Mouse (Mus musculus): Measurements from ENCODE around the gene Btg4. TPM values are rescaled to one million over a fixed set of nuclear protein-coding genes. Genes with fewer than 3 reads are reported as not detected.
"Not testable (repeated sequence)": the region's sequence is repeated elsewhere in the genome, so short reads cannot be mapped to it uniquely, and the experiment has no call there.

Btg4 gene
- polyA plus RNA-seq, 1 experiment from 2014 or later = not detected

- WGBS = 76% methylated on average over 1 of the region's 1 CpGs
- H3K27me3 ChIP-seq (ENCODE audit: control insufficient read depth, insufficient read depth, low read length); H3K9me3 ChIP-seq (ENCODE audit: control insufficient read depth, low read length); H3K4me3 ChIP-seq (ENCODE audit: low read depth, low read length); H3K4me2 ChIP-seq (ENCODE audit: low read depth, severe bottlenecking); ATAC-seq (ENCODE audit: insufficient number of reproducible peaks, low FRiP score, low TSS enrichment, low read depth); DNase-seq (ENCODE audit: low spot score); H3K4me1 ChIP-seq (ENCODE audit: control insufficient read depth, insufficient read depth, low read length); H3K9ac ChIP-seq (ENCODE audit: low read length); H3K27ac ChIP-seq (replicated peaks; ENCODE audit: low read depth, low read length); H3K36me3 ChIP-seq (ENCODE audit: control insufficient read depth, insufficient read depth, low read length): not testable (repeated sequence)
Observed at GRCm38 (mm10) chr9:51139401-51139800, 78.7 kb downstream of the Btg4 start.

DNA sequence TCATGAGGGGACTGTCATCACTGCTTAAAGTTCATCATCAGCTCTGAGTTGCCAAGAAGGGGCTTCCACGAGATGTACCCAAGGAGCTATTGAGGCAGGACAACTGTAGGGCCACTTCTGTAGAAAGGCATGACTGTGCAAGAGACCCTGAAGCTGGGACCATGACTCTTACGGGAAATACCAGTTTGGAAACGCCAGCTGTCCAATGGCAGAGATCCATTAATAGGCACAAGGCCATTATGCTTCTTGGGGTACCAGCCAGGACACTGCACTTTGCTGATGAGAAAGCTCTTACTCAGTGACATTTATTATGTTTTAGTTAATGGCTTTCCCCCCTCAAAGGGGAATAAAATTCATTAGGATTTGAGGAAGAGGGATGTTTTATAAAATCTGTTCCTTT is 80.0 kb downstream of the Btg4 start:
- Histone ChIP-seq H3K4me2 (ENCODE audit: low read depth, severe bottlenecking) (no peak overlapping the region), H3K9me3 (ENCODE audit: control insufficient read depth, low read length) (no peaks in the 10 kb centered on the region), H3K4me3 (ENCODE audit: low read depth, low read length) (no peak overlapping the region), H3K27ac (replicated peaks; ENCODE audit: low read depth, low read length) (no peak overlapping the region), H3K27me3 (ENCODE audit: control insufficient read depth, insufficient read depth, low read length) (no peaks in the 10 kb centered on the region), H3K36me3 (ENCODE audit: control insufficient read depth, insufficient read depth, low read length) (no peaks in the 10 kb centered on the region), H3K4me1 (ENCODE audit: control insufficient read depth, insufficient read depth, low read length) (no peaks in the 10 kb centered on the region), H3K9ac (ENCODE audit: low read length) (no peak overlapping the region)
- ATAC-seq (ENCODE audit: insufficient number of reproducible peaks, low FRiP score, low TSS enrichment, low read depth) = no peak
- WGBS = 89% methylated on average over 3 of the region's 3 CpGs
- DNase-seq (ENCODE audit: low spot score) = no peak

GRCm38 (mm10) chr9:51143437-51143836 is 82.7 kb downstream of the Btg4 start:
- H3K36me3 ChIP-seq (ENCODE audit: control insufficient read depth, insufficient read depth, low read length) = no peaks in the 10 kb centered on the region
- H3K27ac ChIP-seq (replicated peaks; ENCODE audit: low read depth, low read length) = no peak overlapping the region
- no peaks in the 10 kb centered on the region for H3K27me3 ChIP-seq (ENCODE audit: control insufficient read depth, insufficient read depth, low read length)
- no peak for DNase-seq (ENCODE audit: low spot score)
- H3K4me1 ChIP-seq (ENCODE audit: control insufficient read depth, insufficient read depth, low read length) = peaks cover 4% of the 10 kb centered on the region; the same call in 1 of the 2 replicates
- H3K9ac ChIP-seq (ENCODE audit: low read length) = no peak overlapping the region
- 79% methylated on average over 1 of the region's 1 CpGs for WGBS
- no peak overlapping the region for H3K4me2 ChIP-seq (ENCODE audit: low read depth, severe bottlenecking)
- no peaks in the 10 kb centered on the region for H3K9me3 ChIP-seq (ENCODE audit: control insufficient read depth, low read length)
- no peak for ATAC-seq (ENCODE audit: insufficient number of reproducible peaks, low FRiP score, low TSS enrichment, low read depth)
- no peak overlapping the region for H3K4me3 ChIP-seq (ENCODE audit: low read depth, low read length)

DNA sequence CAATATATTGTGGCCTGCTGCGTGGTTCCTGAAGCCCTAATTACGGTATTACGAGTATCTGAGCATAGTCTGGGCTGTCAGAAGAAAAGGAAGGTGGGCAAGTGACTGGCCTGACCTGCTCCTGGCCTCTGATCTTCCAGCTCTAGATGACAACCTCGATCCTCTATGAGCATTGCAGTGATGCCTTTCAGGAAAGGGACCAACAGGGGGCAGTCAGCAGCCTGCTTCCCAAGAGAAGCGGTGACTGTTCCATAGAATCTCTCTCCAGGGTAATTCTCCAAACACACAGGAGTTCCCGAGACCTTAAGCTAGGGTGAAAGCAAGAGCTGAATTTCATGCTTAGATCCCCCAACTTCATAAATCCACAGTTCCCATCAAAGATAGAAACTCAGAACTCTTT is 83.5 kb downstream of the Btg4 start:
- Histone ChIP-seq H3K4me1 (ENCODE audit: control insufficient read depth, insufficient read depth, low read length) (peaks cover 4% of the 10 kb centered on the region; the same call in 1 of the 2 replicates), H3K36me3 (ENCODE audit: control insufficient read depth, insufficient read depth, low read length) (no peaks in the 10 kb centered on the region), H3K9me3 (ENCODE audit: control insufficient read depth, low read length) (no peaks in the 10 kb centered on the region), H3K27me3 (ENCODE audit: control insufficient read depth, insufficient read depth, low read length) (no peaks in the 10 kb centered on the region), H3K9ac (ENCODE audit: low read length) (no peak overlapping the region), H3K4me3 (ENCODE audit: low read depth, low read length) (no peak overlapping the region), H3K4me2 (ENCODE audit: low read depth, severe bottlenecking) (no peak overlapping the region), H3K27ac (replicated peaks; ENCODE audit: low read depth, low read length) (no peak overlapping the region)
- 66% methylated on average over 6 of the region's 6 CpGs for WGBS
- no peak for ATAC-seq (ENCODE audit: insufficient number of reproducible peaks, low FRiP score, low TSS enrichment, low read depth)
- no peak for DNase-seq (ENCODE audit: low spot score)

- Histone ChIP-seq H3K9me3 (ENCODE audit: control insufficient read depth, low read length) (no peaks in the 10 kb centered on the region), H3K27me3 (ENCODE audit: control insufficient read depth, insufficient read depth, low read length) (no peaks in the 10 kb centered on the region), H3K27ac (replicated peaks; ENCODE audit: low read depth, low read length) (no peak overlapping the region), H3K4me1 (ENCODE audit: control insufficient read depth, insufficient read depth, low read length) (peaks cover 4% of the 10 kb centered on the region; the same call in 1 of the 2 replicates), H3K4me3 (ENCODE audit: low read depth, low read length) (no peak overlapping the region), H3K36me3 (ENCODE audit: control insufficient read depth, insufficient read depth, low read length) (no peaks in the 10 kb centered on the region), H3K9ac (ENCODE audit: low read length) (no peak overlapping the region), H3K4me2 (ENCODE audit: low read depth, severe bottlenecking) (no peak overlapping the region)
- DNase-seq (ENCODE audit: low spot score) = no peak
- 84% methylated on average over 4 of the region's 4 CpGs for WGBS
- no peak for ATAC-seq (ENCODE audit: insufficient number of reproducible peaks, low FRiP score, low TSS enrichment, low read depth)
Observed at GRCm38 (mm10) chr9:51146496-51146895, 85.8 kb downstream of the Btg4 start.

DNA sequence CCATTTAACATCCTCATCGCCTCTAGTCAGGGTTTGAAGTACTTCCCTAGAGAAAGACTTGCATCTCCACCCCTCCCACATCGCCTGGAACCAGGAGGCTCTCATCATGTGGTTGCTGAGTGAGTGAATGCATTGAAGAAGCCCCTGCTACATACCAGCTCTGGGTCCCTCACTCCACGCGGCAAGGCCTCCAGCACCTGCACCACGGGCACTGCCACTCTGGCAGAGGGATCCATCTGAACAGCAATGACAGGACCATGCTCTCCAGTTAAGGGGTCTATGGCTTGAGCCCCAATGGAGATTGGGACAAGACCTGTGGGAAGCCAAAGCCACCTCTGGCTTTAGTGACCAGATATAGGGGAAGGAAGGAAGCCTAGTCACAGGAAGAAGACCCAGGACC is 86.6 kb downstream of the Btg4 start:
- Histone ChIP-seq H3K4me1 (ENCODE audit: control insufficient read depth, insufficient read depth, low read length) (peaks cover 4% of the 10 kb centered on the region; the same call in 1 of the 2 replicates), H3K27ac (replicated peaks; ENCODE audit: low read depth, low read length) (no peak overlapping the region), H3K36me3 (ENCODE audit: control insufficient read depth, insufficient read depth, low read length) (no peaks in the 10 kb centered on the region), H3K9me3 (ENCODE audit: control insufficient read depth, low read length) (no peaks in the 10 kb centered on the region), H3K9ac (ENCODE audit: low read length) (no peak overlapping the region), H3K4me3 (ENCODE audit: low read depth, low read length) (no peak overlapping the region), H3K27me3 (ENCODE audit: control insufficient read depth, insufficient read depth, low read length) (no peaks in the 10 kb centered on the region), H3K4me2 (ENCODE audit: low read depth, severe bottlenecking) (no peak overlapping the region)
- no peak for ATAC-seq (ENCODE audit: insufficient number of reproducible peaks, low FRiP score, low TSS enrichment, low read depth)
- 81% methylated on average over 5 of the region's 5 CpGs for WGBS
- DNase-seq (ENCODE audit: low spot score) = no peak

DNA sequence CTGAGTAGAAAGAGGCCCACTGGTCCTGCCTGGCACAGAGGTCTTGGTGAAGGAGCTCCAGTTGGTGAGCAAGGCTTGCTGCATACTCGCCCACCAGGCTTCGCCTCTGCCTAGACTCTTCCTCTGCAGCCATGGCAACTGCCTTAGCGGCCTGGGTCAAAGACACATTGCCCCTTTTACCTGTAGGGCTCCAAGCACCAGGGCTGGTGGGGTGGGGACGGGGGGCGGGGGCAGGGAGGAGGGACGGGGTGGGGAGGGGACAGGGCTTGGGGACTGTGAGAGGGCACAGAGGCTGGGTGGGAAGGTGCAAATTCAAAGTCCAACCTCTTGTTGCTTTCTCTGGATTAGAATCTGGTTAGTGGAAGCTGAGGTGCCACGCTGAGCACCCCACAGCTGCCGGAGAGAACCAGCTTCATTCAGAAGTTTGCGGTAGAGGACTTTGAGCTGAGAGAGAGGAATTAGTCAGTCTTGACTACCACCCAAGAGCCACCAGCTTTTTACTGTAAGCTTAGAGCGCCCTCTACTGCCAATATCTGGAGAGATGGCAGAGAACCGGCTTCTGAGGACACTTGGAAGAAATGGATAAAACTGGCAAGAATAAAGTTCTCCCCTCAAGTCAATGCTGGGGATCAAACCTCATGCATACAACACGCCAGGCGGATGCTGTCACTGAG is 91.5 kb downstream of the Btg4 start:
- no peak overlapping the region for H3K9ac ChIP-seq (ENCODE audit: low read length)
- no peak for ATAC-seq (ENCODE audit: insufficient number of reproducible peaks, low FRiP score, low TSS enrichment, low read depth)
- WGBS = 16% methylated on average over 12 of the region's 13 CpGs
- peak; percentile 86 for DNase-seq (ENCODE audit: low spot score)
- no peak overlapping the region for H3K27ac ChIP-seq (replicated peaks; ENCODE audit: low read depth, low read length)
- H3K4me1 ChIP-seq (ENCODE audit: control insufficient read depth, insufficient read depth, low read length) = peaks cover under 1% of the 10 kb centered on the region; the same call in 1 of the 2 replicates
- no peaks in the 10 kb centered on the region for H3K27me3 ChIP-seq (ENCODE audit: control insufficient read depth, insufficient read depth, low read length)
- H3K4me2 ChIP-seq (ENCODE audit: low read depth, severe bottlenecking) = peak overlapping the region; percentile 24; the same call in 1 of the 2 replicates
- no peaks in the 10 kb centered on the region for H3K9me3 ChIP-seq (ENCODE audit: control insufficient read depth, low read length)
- H3K36me3 ChIP-seq (ENCODE audit: control insufficient read depth, insufficient read depth, low read length) = no peaks in the 10 kb centered on the region
- no peak overlapping the region for H3K4me3 ChIP-seq (ENCODE audit: low read depth, low read length)

DNA sequence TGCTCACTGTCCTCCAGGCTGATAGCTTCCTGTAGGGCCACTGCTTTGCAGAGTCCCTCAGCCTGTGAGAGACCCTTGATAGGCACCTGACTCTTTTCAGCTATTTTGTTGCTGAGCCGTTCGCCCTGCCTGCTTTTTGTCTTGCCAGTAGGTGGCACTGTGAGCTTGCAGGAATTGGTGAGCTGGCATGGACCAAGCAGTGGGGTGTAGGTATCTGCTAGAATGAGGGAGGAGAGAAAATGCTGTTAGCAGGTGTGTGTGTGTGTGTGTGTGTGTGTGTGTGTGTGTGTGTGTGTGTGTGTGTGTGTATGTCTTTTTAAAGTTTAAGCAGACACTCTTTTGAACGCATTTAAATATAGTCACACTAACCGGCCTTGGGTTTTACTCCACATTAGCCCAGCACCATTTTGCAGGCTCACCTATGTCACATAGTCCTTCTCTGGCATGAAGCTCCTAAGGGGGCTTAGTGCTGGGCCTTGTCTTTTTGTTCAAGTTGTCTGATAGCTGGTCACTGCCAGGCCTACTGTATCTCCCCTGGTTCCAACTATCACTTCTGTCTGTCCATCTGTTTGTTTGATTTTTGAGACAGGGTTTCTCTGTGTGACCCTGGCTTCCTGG is 101.2 kb downstream of the Btg4 start:
- Histone ChIP-seq H3K4me2 (ENCODE audit: low read depth, severe bottlenecking) (no peak overlapping the region), H3K4me1 (ENCODE audit: control insufficient read depth, insufficient read depth, low read length) (no peaks in the 10 kb centered on the region), H3K27me3 (ENCODE audit: control insufficient read depth, insufficient read depth, low read length) (no peaks in the 10 kb centered on the region), H3K27ac (replicated peaks; ENCODE audit: low read depth, low read length) (no peak overlapping the region), H3K9ac (ENCODE audit: low read length) (no peak overlapping the region), H3K4me3 (ENCODE audit: low read depth, low read length) (no peak overlapping the region), H3K36me3 (ENCODE audit: control insufficient read depth, insufficient read depth, low read length) (no peaks in the 10 kb centered on the region), H3K9me3 (ENCODE audit: control insufficient read depth, low read length) (no peaks in the 10 kb centered on the region)
- ATAC-seq (ENCODE audit: insufficient number of reproducible peaks, low FRiP score, low TSS enrichment, low read depth) (0 out of 2 replicates have a peak, but pooled peaks have one; percentile 54), DNase-seq (ENCODE audit: low spot score) (peak; percentile 85)
- WGBS = 31% methylated on average over 4 of the region's 4 CpGs
